Mouse (Mus musculus) bone marrow macrophage, adult 2 months (primary cell): ENCODE measurements around the gene Gng7. TPM values are rescaled to one million over a fixed set of nuclear protein-coding genes. Genes with fewer than 3 reads are reported as not detected.
A peak's percentile ranks its signal among the peaks of the same experiment; 100 is the strongest.

Experiments used
- H3K27ac ChIP-seq: 2 replicates; pipeline ENCODE4 v1.5.1; 2012; ENCODE audit warnings: low read depth, low read length; ENCODE audit not compliant: insufficient read depth
- H3K4me1 ChIP-seq: 2 replicates; pipeline ENCODE4 v1.6.1; 2012; ENCODE audit warnings: low read length; ENCODE audit not compliant: control insufficient read depth, insufficient read depth
- H3K4me3 ChIP-seq: 2 replicates; pipeline ENCODE4 v1.5.1; 2012; ENCODE audit warnings: mild to moderate bottlenecking, low read length, moderate library complexity; ENCODE audit not compliant: insufficient read depth
- CTCF ChIP-seq: IDR thresholded peaks from 2 replicates; pipeline ENCODE4 v1.5.1; 2012; ENCODE audit warnings: low read depth, mild to moderate bottlenecking, low read length, moderate library complexity
- POLR2A ChIP-seq: IDR thresholded peaks from 2 replicates; pipeline ENCODE4 v1.6.1; 2012; ENCODE audit warnings: mild to moderate bottlenecking, low read depth, low read length, borderline replicate concordance
- polyA plus RNA-seq: library from polyadenylated mRNA; stranded (reverse); fragments of >200 nt; gene quantifications from 2 replicates; pipeline ENCODE4 v1.2.4, GENCODE M21; 2012; ENCODE audit not compliant: missing spikeins, insufficient read depth, insufficient read length

The Gng7 gene
- polyA plus RNA-seq, 1 experiment: 4.6 TPM

DNA sequence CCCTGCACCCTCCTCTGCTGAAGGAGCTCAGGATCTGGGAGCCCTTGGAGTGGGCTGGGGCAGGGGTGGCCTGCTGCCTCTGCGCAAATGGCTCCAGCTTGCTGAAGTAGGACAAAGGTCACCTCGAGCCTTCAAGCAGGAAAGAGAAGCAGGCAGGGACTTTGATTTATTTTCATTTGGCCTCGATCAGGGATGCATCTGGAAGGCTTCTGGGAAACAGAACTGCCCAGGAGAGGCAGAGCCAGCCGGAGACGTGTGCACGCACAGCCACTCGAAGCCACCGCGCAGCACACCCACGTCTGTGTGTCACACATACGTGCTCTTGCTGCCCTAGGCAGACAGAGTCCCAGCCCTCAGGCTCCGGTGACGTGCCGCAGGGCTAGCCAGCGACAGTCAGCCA, 43.2 kb downstream of the Gng7 start:
- Histone ChIP-seq H3K4me1 (peaks cover 29% of the 10 kb centered on the region), H3K27ac (no peak overlapping the region), H3K4me3 (no peak overlapping the region)
- TF ChIP-seq POLR2A: no peak
- TF ChIP-seq CTCF: no peak

DNA sequence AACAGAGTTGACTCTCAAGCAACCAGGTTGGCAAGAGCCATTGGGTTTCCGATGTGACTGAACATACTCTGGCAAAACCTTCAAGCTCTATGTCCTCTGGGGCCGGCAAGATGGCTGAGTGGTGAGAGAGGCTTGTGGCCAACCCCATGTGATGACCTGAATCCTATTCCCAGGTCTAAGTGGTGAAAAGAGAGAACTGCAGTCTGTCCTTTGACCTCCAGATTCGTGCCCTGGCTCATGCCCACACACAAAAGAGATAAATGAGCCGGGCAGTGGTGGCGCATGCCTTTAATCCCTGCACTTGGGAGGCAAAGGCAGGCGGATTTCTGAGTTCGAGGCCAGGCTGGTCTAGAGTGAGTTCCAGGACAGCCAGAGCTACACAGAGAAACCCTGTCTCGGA, 44.6 kb downstream of the Gng7 start:
- TF ChIP-seq POLR2A (no peak), CTCF (no peak)
- Histone ChIP-seq H3K27ac (no peak overlapping the region), H3K4me3 (no peak overlapping the region), H3K4me1 (peaks cover 36% of the 10 kb centered on the region)

DNA sequence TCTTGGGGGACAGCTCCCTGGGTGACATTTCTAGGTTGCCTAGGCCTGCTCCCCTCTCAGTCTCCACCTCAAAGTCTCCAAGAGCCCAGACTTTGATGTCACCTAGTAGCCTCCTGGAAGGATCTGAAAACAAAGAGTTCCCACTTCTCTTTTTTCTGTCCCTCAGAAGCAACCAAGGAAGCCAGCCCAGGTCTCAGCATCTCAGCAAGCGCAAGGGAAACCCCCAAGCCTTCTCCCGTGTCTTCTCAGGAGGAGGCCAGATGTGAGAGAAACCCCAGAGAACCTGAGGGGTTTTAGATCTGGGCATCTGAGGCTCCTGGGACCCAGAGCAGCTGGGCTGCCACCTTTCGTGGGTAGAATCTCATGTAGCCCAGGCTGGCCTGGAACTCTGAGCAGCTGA, 45.4 kb downstream of the Gng7 start:
- H3K4me3 ChIP-seq: no peak overlapping the region
- TF ChIP-seq CTCF (no peak), POLR2A (no peak)
- no peak overlapping the region for H3K27ac ChIP-seq
- peaks cover 44% of the 10 kb centered on the region for H3K4me1 ChIP-seq

DNA sequence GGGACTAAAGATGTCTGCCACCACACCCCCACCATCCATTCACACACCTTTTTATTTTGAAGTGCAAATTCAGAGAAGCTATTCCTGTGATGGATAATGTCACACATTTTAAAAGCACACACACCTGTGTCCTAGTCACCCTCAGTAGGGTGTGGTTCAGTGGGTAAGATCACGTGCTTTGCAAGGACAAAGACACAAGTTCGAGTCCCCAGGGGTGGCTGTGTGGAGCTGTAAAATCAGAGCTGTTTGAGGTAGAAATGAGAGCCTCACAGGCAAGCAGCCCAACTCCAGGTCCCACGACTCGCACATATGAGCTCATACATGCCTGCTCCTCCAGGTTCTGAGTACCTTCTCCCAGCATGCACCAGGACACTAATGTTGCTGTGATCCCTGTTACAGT, 46.6 kb downstream of the Gng7 start:
- Histone ChIP-seq H3K4me3 (no peak overlapping the region), H3K27ac (peak overlapping the region; percentile 84), H3K4me1 (peaks cover 54% of the 10 kb centered on the region)
- TF ChIP-seq POLR2A (no peak), CTCF (no peak)

DNA sequence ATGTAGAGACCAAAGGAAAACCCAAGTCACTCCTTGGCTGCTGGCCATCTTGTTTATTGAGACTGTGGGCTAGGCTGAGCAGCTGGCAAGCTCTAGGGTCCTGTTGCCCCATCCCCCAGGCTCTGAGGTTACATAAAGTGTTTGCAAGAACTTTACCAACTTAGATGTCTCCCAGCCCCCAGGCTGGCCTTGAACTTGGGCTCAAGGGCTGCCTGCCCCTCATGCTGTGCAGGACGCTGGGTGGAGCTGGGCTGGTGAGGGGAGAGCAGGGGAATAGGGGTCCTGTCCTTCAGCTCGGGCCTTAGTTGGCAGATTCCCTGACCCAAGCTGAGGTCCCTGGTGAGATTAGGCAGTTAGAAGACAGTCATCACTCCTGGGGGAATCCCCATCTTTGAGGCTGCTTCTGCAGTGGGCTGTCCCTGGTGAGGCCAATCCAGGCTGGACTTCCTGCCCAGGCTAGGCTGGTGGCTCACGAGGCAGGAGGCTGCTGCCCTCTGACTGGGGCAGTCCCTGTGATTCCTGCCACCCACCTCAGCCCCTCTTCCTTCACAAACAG, 47.6 kb downstream of the Gng7 start:
- peak overlapping the region; percentile 84 for H3K27ac ChIP-seq
- no peak overlapping the region for H3K4me3 ChIP-seq
- TF ChIP-seq POLR2A (no peak), CTCF (no peak)
- peaks cover 63% of the 10 kb centered on the region for H3K4me1 ChIP-seq

DNA sequence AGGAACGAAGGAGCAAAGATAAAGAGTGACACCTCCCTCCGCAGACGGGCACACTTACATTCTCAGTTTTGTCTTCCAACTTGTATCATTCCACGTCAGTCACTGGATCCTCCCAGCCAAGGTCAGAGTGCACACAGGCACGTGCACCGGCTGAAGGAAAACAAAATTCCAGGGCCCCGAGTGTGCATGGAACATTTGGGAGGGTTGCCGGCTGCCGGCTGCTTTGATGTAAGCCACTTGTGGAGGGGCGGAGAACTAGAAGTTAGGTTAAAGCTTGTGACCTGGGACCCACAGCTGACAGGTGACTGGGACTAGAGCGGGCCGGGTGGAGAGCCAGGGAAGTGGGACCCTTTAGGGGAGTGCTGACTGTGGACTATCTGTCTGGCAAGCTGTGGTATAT, 48.4 kb downstream of the Gng7 start:
- no peak for TF ChIP-seq CTCF
- no peak for TF ChIP-seq POLR2A
- Histone ChIP-seq H3K27ac (no peak overlapping the region), H3K4me1 (peaks cover 69% of the 10 kb centered on the region), H3K4me3 (no peak overlapping the region)

DNA sequence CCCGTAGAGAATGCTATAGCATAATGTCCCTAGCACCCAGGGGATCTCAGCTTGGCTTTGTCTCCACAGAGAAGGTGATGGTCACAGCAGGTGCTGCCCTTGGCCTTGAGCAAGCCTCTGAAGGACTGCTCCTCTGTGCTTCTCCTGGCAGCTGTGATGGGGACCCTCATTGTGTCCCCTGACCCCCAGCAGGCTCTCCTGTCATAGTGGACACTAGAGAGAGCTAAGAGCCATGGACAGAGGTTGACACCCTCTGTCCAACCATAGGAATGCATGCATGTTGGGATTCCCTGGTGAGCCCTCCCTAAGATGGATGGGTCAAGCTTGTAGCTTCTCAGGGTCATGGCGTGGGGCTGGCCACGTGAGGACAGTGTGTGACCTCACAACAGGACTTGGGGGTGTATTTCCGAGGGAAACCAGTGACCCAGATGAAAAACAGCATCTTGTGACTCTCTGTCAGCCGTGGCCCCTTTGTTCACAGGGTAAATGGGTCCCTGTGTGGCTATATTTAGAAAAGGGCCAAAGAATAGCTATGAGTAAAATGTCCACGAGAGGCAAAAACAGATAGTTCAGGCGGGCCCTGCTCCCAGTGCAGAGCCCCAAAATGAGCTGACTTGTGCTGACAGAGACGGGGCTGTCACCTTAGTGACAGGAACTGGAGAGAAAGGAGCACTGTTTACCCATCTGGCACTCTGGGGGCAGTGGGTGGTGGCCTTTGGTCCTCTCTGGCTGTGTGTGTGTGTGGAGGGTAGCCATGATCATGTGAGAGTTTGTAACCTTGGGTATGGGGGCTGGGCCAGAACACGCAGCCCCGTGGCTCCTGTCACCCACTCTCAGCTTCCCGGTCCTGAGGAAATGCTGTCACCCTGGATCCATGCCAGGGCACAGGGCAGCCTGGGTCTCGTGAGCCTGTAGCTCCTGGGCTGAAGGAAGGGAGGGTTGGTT, 51.4 kb downstream of the Gng7 start:
- peaks cover 59% of the 10 kb centered on the region for H3K4me1 ChIP-seq
- H3K27ac ChIP-seq: peak overlapping the region; percentile 99
- H3K4me3 ChIP-seq: peak overlapping the region; percentile 8; the same call in 1 of the 2 replicates
- TF ChIP-seq POLR2A (no peak), CTCF (no peak)

DNA sequence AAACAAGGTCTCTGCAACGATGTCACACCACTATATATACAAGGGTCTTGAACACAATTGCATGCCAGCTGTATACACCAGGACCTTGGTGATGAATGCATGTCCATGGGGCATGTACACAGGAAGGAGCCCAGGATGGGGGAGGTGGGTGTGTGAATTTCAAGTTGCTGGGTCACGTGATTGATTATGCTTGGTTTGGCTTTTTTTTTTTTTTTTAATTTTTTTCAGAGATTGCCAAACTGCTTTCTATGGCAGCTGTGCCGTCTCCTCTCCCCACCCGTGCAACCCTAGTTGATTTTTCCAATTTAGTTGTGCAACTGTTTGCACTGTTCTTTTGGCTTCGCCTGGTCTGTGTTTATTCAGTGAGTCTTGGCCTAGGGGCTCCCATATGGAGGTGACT, 52.2 kb downstream of the Gng7 start:
- H3K4me1 ChIP-seq: peaks cover 51% of the 10 kb centered on the region
- TF ChIP-seq POLR2A: no peak
- no peak for TF ChIP-seq CTCF
- H3K27ac ChIP-seq: peak overlapping the region; percentile 99
- no peak overlapping the region for H3K4me3 ChIP-seq

DNA sequence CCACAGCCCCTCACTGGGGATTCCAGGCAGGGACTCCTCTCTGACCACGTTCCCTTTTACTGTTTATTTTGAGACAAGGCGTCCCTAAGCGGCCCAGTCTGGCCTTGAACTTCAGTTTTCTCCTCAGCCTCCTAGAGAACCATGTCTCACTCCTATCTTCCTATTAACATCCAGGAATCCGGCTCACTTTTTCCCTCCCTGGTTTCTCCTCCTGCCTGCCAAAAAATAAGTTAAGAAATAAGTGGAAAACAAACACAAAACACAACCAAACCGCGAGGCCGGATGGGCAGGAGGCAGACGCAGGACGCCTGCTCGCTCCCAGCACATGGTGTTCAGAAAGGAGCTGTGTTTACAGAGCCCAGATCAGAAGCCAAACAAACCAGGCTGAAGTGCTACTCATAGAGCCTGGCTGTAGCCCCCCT, 52.7 kb downstream of the Gng7 start:
- Histone ChIP-seq H3K27ac (peak overlapping the region; percentile 99), H3K4me1 (peaks cover 48% of the 10 kb centered on the region), H3K4me3 (no peak overlapping the region)
- no peak for TF ChIP-seq POLR2A
